13 mouse cellular contexts compared by ENCODE assay signal in genomic region chr7:27118033-27118511, GRCm38 (mm10). TPM values are rescaled to one million over a fixed set of nuclear protein-coding genes. Genes with fewer than 3 reads are reported as not detected.
DNase-seq lines count a peak whose midpoint lies in the region; ATAC-seq and TF ChIP-seq lines count a peak whose summit lies in the region.
"Had no signal": no experiment of that assay in that cellular context is flagged by ENCODE, and none has a peak within 500 bp of the region (broad histone marks: within the 10 kb centered on the region; RNA-seq: fewer than 3 reads in every experiment).

No protein-coding gene starts in this region.

- WGBS in lung, postnatal 0 days, result 33% methylated on average over 4 of the region's 4 CpGs

- H3K4me3 ChIP-seq in lung, postnatal 0 days (ENCODE audit: low read depth, low read length), result no peak overlapping the region
- H3K4me3 ChIP-seq: layer of hippocampus, adult 2 months had no signal

- no peaks in the 10 kb centered on the region for H3K9me3 ChIP-seq in lung, postnatal 0 days (ENCODE audit: low read length)

- ATAC-seq in lung, postnatal 0 days, result peak; percentile 96

- no peaks in the 10 kb centered on the region for H3K4me1 ChIP-seq in lung, postnatal 0 days (ENCODE audit: insufficient read depth, low read depth, low read length)

- H3K4me2 ChIP-seq in lung, postnatal 0 days (replicated peaks; ENCODE audit: low read depth, low read length), result no peak overlapping the region

- H3K27ac ChIP-seq in lung, postnatal 0 days (ENCODE audit: low read length), result peak overlapping the region; percentile 72
- H3K27ac ChIP-seq: layer of hippocampus, adult 2 months had no signal

- H3K9ac ChIP-seq in lung, postnatal 0 days (replicated peaks; ENCODE audit: low read depth), result no peak overlapping the region

- TF ChIP-seq EP300 in lung, postnatal 0 days (IDR thresholded peaks at IDR 0.05), result peak; percentile 75

- no peaks in the 10 kb centered on the region for H3K27me3 ChIP-seq in lung, postnatal 0 days (replicated peaks; ENCODE audit: insufficient read depth, low read length)

- no peaks in the 10 kb centered on the region for H3K36me3 ChIP-seq in lung, postnatal 0 days (ENCODE audit: insufficient read depth, low read length)

- TF ChIP-seq CTCF in lung, postnatal 0 days (IDR thresholded peaks at IDR 0.05), result no peak

- DNase-seq in adrenal gland, adult 8-10 months, result peak; percentile 41
- no peak for DNase-seq in adrenal gland, adult 18-20 months (ENCODE audit: low spot score in 2 of 2)
- DNase-seq in 3T3-L1 (ENCODE audit: low read depth, low spot score), result peak; percentile 4
- DNase-seq in gastrocnemius, postnatal 25 days, result peak; percentile 51
- DNase-seq in lung, postnatal 0 days (ENCODE audit: low spot score), result peak; percentile 90
- DNase-seq in layer of hippocampus, postnatal 36 days, result no peak
- no peak for DNase-seq in retina, embryonic 14.5 days (ENCODE audit: low spot score)
- no peak for DNase-seq in right cerebral cortex, postnatal 4 days
- DNase-seq: cerebellum, adult 8-10 months; spleen, adult 18-20 months had no signal

RNA-seq across cellular contexts. Expression of gene Cyp2f2, which starts 1.6 kb away (rescaled TPM):
- 100 to 1,000 TPM in 2 of 4 experiments, 1 to 10 TPM in 2; 4.1 to 631 (median 184) TPM for total RNA-seq in adrenal gland, adult 8-10 months (2022)
- 100 to 1,000 TPM in 1 of 2 experiments, 1 to 10 TPM in 1; 3.5 to 488 TPM for total RNA-seq in adrenal gland, adult 18-20 months (2021)
- 1 to 10 TPM in 1 of 2 experiments, not detected in 1; 3.4 TPM for total RNA-seq in gastrocnemius, postnatal 25 days (2021)
- 585 and 665 TPM in 2 replicates for polyA plus RNA-seq in lung, postnatal 0 days (2015; fragmentation: Nextera tagmentation; extraction: Ambion mirVana)
- under 1 TPM in 1 of 2 experiments, not detected in 1; 0.17 TPM for total RNA-seq in layer of hippocampus, postnatal 36 days (2021)

RNA-seq across cellular contexts. Expression of gene Cyp2t4, which starts 35.4 kb away (rescaled TPM):
- total RNA-seq in adrenal gland, adult 8-10 months (2022), result not detected
- not detected for total RNA-seq in adrenal gland, adult 18-20 months (2021)
- not detected for total RNA-seq in gastrocnemius, postnatal 25 days (2021)
- polyA plus RNA-seq in lung, postnatal 0 days (2015; fragmentation: Nextera tagmentation; extraction: Ambion mirVana), result 0.14 TPM in 1 of 2 replicates, not detected in the other
- not detected for total RNA-seq in layer of hippocampus, postnatal 36 days (2021)
- total RNA-seq: heart, adult 18-20 months; layer of hippocampus, adult 2 months had no signal
- polyA plus RNA-seq: liver, embryonic 16.5 days had no signal

RNA-seq across cellular contexts. Expression of gene Egln2, which starts 48.5 kb away (rescaled TPM):
- total RNA-seq in adrenal gland, adult 8-10 months (2022), result 100 to 1,000 TPM in 3 of 4 experiments, 10 to 100 TPM in 1; 98.6 to 118 (median 107) TPM
- 100 to 1,000 TPM in 1 of 2 experiments, 10 to 100 TPM in 1; 76.0 to 106 TPM for total RNA-seq in adrenal gland, adult 18-20 months (2021)
- total RNA-seq in gastrocnemius, postnatal 25 days (2021), result 100 to 1,000 TPM in 1 of 2 experiments, 10 to 100 TPM in 1; 92.9 to 103 TPM
- polyA plus RNA-seq in lung, postnatal 0 days (2015; fragmentation: Nextera tagmentation; extraction: Ambion mirVana), result 68.0 and 75.1 TPM in 2 replicates
- 100 to 1,000 TPM; 102 to 108 TPM for total RNA-seq in layer of hippocampus, postnatal 36 days (2021)

Comparison
In these comparisons a context has a peak if more than half of its experiments do, and no peak if none do; other contexts are left out.
1. DNase-seq: peak in adrenal gland, adult 8-10 months (single experiment), 3T3-L1 (single experiment), gastrocnemius, postnatal 25 days (single experiment) and lung, postnatal 0 days (single experiment); none in adrenal gland, adult 18-20 months (0 of 2), layer of hippocampus, postnatal 36 days (0 of 2), retina, embryonic 14.5 days (single experiment) and right cerebral cortex, postnatal 4 days (single experiment).